Mouse (Mus musculus): Measurements from ENCODE around the gene Thop1.
"Not testable (repeated sequence)": the region's sequence is repeated elsewhere in the genome, so short reads cannot be mapped to it uniquely, and the experiment has no call there.

Gene Thop1

GRCm38 (mm10) chr10:81069836-81070235 is at the start of gene Thop1:
Gene Thop1, plus strand, starts transcription at chr10:81070035.
- DNase-seq (ENCODE audit: low spot score in 2 of 2) = peak; percentile 96 to 97

- no peak for DNase-seq (ENCODE audit: low spot score in 2 of 2)
These were observed 49.6 kb upstream of the Thop1 start for GRCm38 (mm10) chr10:81020207-81020606.

GRCm38 (mm10) chr10:81021547-81022110 is 48.2 kb upstream of the Thop1 start:
- no peak for DNase-seq (ENCODE audit: low spot score in 2 of 2)

GRCm38 (mm10) chr10:81022744-81023143 is 47.1 kb upstream of the Thop1 start:
- DNase-seq (ENCODE audit: low spot score in 2 of 2) = no peak

GRCm38 (mm10) chr10:81024346-81024937 is 45.4 kb upstream of the Thop1 start:
- DNase-seq (ENCODE audit: low spot score in 2 of 2) = no peak

- DNase-seq (ENCODE audit: low spot score in 2 of 2) = no peak
These were observed 44.7 kb upstream of the Thop1 start for GRCm38 (mm10) chr10:81025047-81025621.

GRCm38 (mm10) chr10:81025639-81026275 is 44.1 kb upstream of the Thop1 start, which contains the start of gene Diras1:
Gene Diras1, minus strand, starts transcription at chr10:81025662.
- no peak for DNase-seq (ENCODE audit: low spot score in 2 of 2)

- no peak for DNase-seq (ENCODE audit: low spot score in 2 of 2)
These were observed 43.0 kb upstream of the Thop1 start for GRCm38 (mm10) chr10:81026857-81027256.

GRCm38 (mm10) chr10:81027331-81027730 is 42.5 kb upstream of the Thop1 start:
- no peak for DNase-seq (ENCODE audit: low spot score in 2 of 2)

- DNase-seq (ENCODE audit: low spot score in 2 of 2) = no peak
These were observed 41.6 kb upstream of the Thop1 start for GRCm38 (mm10) chr10:81028219-81028618.

GRCm38 (mm10) chr10:81029031-81029430 is 40.8 kb upstream of the Thop1 start:
- DNase-seq (ENCODE audit: low spot score in 2 of 2) = no peak

GRCm38 (mm10) chr10:81033586-81033985 is 36.2 kb upstream of the Thop1 start:
- no peak for DNase-seq (ENCODE audit: low spot score in 2 of 2)

- peak in 1 of 2 experiments; percentile 43 for DNase-seq (ENCODE audit: low spot score in 2 of 2)
These were observed 33.6 kb upstream of the Thop1 start for GRCm38 (mm10) chr10:81036251-81036650.

GRCm38 (mm10) chr10:81036988-81037580 is 32.8 kb upstream of the Thop1 start, which contains the start of gene Slc39a3:
Gene Slc39a3, minus strand, starts transcription at chr10:81037426.
- DNase-seq (ENCODE audit: low spot score in 2 of 2) = peak; percentile 98

GRCm38 (mm10) chr10:81041458-81042175 is 28.2 kb upstream of the Thop1 start:
- DNase-seq (ENCODE audit: low spot score in 2 of 2) = peak; percentile 58 to 73

- not testable (repeated sequence) for DNase-seq (ENCODE audit: low spot score in 2 of 2)
These were observed 24.6 kb upstream of the Thop1 start for GRCm38 (mm10) chr10:81045246-81045645.

- DNase-seq (ENCODE audit: low spot score in 2 of 2) = no peak
These were observed 19.2 kb upstream of the Thop1 start for GRCm38 (mm10) chr10:81050645-81051044.

GRCm38 (mm10) chr10:81051133-81051532 is 18.7 kb upstream of the Thop1 start:
- no peak for DNase-seq (ENCODE audit: low spot score in 2 of 2)

- no peak for DNase-seq (ENCODE audit: low spot score in 2 of 2)
These were observed 17.3 kb upstream of the Thop1 start for GRCm38 (mm10) chr10:81052577-81052976.

- DNase-seq (ENCODE audit: low spot score in 2 of 2) = no peak
These were observed 14.7 kb upstream of the Thop1 start for GRCm38 (mm10) chr10:81055169-81055568.

GRCm38 (mm10) chr10:81055802-81056340 is 14.0 kb upstream of the Thop1 start:
- DNase-seq (ENCODE audit: low spot score in 2 of 2) = not testable (repeated sequence)
